Mouse (Mus musculus): ENCODE data around the gene Pglyrp2. TPM values are rescaled to one million over a fixed set of nuclear protein-coding genes. Genes with fewer than 3 reads are reported as not detected.

Pglyrp2 gene
- polyA plus RNA-seq, 1 experiment from 2014 or later = not detected

DNA sequence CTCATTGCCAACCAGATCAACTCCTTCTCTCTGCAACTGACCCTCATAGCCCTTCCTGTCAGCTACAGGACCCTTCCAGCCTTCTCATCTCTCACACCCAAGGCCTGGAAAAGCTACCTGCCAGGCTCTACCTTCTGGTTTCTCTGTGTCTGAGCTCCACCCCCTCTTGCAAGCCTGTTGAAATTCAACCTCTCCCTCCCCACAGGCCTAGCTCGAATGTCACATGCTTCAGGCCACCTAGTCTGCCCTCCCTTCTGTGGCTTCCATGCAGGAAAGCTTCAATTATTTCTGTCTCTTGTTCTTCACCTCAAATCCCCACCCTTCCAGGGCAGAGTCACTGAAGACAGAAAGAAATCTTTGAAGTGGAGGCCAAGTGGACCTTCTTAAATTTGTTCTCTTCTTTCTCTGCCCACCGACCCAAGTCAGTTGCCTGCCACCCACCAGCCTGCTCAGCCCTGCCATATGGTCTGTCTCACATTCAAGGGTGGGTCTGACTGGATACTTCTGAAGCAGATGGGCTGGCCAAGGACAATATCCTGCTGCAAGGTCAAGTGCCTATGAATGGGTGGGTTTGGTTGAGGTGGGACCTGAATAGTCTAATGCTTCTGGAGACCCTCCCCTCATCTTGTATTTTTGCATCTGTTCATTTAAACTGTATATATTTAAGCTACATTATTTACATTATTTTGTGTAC is 27.0 kb upstream of the Pglyrp2 start:
- H3K36me3 ChIP-seq (ENCODE audit: control insufficient read depth, insufficient read depth, low read length) = no peaks in the 10 kb centered on the region
- H3K4me1 ChIP-seq (ENCODE audit: control insufficient read depth in 2 of 2, insufficient read depth in 2 of 2, low read length in 2 of 2) = peaks cover 8 to 13% of the 10 kb centered on the region in 2 experiments; a peak in 3 of 4 replicates
- peaks cover 25% of the 10 kb centered on the region for H3K27me3 ChIP-seq (ENCODE audit: control insufficient read depth, insufficient read depth, low read length)
- H3K27ac ChIP-seq (replicated peaks in 1 of 2; ENCODE audit: control insufficient read depth in 1 of 2, insufficient read depth in 1 of 2, low read depth in 2 of 2, low read length in 2 of 2) = no peak overlapping the region
- no peak overlapping the region for H3K4me3 ChIP-seq (ENCODE audit: control insufficient read depth in 1 of 2, insufficient read depth in 1 of 2, low read depth in 1 of 2, low read length in 2 of 2)
- no peak overlapping the region for H3K9ac ChIP-seq (ENCODE audit: low read length)
- H3K4me2 ChIP-seq (ENCODE audit: low read length) = no peak overlapping the region
- WGBS = 38% methylated on average over 2 of the region's 2 CpGs
- ATAC-seq (ENCODE audit: insufficient number of reproducible peaks, insufficient read depth, low FRiP score, low read depth) = no peak
- H3K9me3 ChIP-seq (ENCODE audit: control insufficient read depth, low read length) = peaks cover 4% of the 10 kb centered on the region; the same call in 1 of the 2 replicates

GRCm38 (mm10) chr17:32449042-32449441 is 25.1 kb upstream of the Pglyrp2 start:
- H3K36me3 ChIP-seq (ENCODE audit: control insufficient read depth, insufficient read depth, low read length) = no peaks in the 10 kb centered on the region
- H3K9me3 ChIP-seq (ENCODE audit: control insufficient read depth, low read length) = peaks cover 4% of the 10 kb centered on the region; the same call in 1 of the 2 replicates

DNA sequence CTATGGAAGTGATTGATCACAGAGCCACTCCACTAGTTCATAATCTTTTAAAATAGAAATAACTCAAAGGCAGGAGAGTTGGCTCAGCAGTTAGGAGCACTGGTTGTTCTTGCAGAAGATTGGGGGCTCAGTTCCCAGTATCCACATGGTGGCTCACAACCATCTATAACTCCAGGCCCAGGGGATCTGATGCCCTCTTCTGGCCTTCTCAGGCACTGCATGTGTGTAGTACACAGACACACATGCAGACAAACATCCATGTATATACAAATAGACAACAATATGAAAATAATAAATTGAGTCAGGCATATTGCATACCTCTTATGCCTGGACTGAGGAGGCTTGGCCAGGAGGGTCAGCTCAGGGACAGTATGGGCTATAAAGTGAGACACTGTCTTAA is 23.2 kb upstream of the Pglyrp2 start:
- Histone ChIP-seq H3K36me3 (ENCODE audit: control insufficient read depth, insufficient read depth, low read length) (no peaks in the 10 kb centered on the region), H3K9me3 (ENCODE audit: control insufficient read depth, low read length) (peaks cover 4% of the 10 kb centered on the region; the same call in 1 of the 2 replicates), H3K4me3 (ENCODE audit: control insufficient read depth in 1 of 2, insufficient read depth in 1 of 2, low read depth in 1 of 2, low read length in 2 of 2) (no peak overlapping the region), H3K27ac (replicated peaks in 1 of 2; ENCODE audit: control insufficient read depth in 1 of 2, insufficient read depth in 1 of 2, low read depth in 2 of 2, low read length in 2 of 2) (no peak overlapping the region), H3K4me1 (ENCODE audit: control insufficient read depth in 2 of 2, insufficient read depth in 2 of 2, low read length in 2 of 2) (no peaks in the 10 kb centered on the region), H3K9ac (ENCODE audit: low read length) (no peak overlapping the region), H3K4me2 (ENCODE audit: low read length) (no peak overlapping the region), H3K27me3 (ENCODE audit: control insufficient read depth, insufficient read depth, low read length) (peaks cover 5% of the 10 kb centered on the region)
- no peak for ATAC-seq (ENCODE audit: insufficient number of reproducible peaks, insufficient read depth, low FRiP score, low read depth)

More at GRCm38 (mm10) chr17:32449042-32449441, 25.1 kb upstream of the Pglyrp2 start:
- 96% methylated on average over 1 of the region's 1 CpGs for WGBS
- no peak overlapping the region for H3K4me3 ChIP-seq (ENCODE audit: control insufficient read depth in 1 of 2, insufficient read depth in 1 of 2, low read depth in 1 of 2, low read length in 2 of 2)
- H3K27me3 ChIP-seq (ENCODE audit: control insufficient read depth, insufficient read depth, low read length) = peaks cover 23% of the 10 kb centered on the region
- H3K4me1 ChIP-seq (ENCODE audit: control insufficient read depth in 2 of 2, insufficient read depth in 2 of 2, low read length in 2 of 2) = peaks cover 8 to 11% of the 10 kb centered on the region in 2 experiments; a peak in 3 of 4 replicates
- ATAC-seq (ENCODE audit: insufficient number of reproducible peaks, insufficient read depth, low FRiP score, low read depth) = no peak
- no peak overlapping the region for H3K27ac ChIP-seq (replicated peaks in 1 of 2; ENCODE audit: control insufficient read depth in 1 of 2, insufficient read depth in 1 of 2, low read depth in 2 of 2, low read length in 2 of 2)
- no peak overlapping the region for H3K4me2 ChIP-seq (ENCODE audit: low read length)
- H3K9ac ChIP-seq (ENCODE audit: low read length) = no peak overlapping the region

DNA sequence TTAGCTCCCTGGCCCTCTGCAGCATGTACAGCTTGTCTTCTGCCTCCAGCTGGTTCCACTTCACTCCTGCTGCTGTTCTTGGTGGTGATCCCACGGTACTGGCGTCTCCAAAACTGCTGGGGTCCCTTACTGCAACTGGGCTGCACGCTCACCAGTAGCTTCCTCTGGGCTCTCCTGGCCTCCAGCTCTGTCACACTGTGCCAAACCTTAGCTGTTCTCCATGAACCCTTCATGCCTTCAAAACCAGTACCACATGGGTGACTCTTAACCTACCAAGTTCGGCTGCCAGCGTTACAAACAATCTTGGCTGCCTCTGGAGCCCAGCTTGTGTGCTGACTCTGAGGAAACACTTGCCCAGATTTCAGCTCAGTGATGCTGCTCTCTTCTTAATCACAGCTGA is 21.0 kb upstream of the Pglyrp2 start:
- H3K27me3 ChIP-seq (ENCODE audit: control insufficient read depth, insufficient read depth, low read length) = no peaks in the 10 kb centered on the region
- H3K4me3 ChIP-seq (ENCODE audit: control insufficient read depth in 1 of 2, insufficient read depth in 1 of 2, low read depth in 1 of 2, low read length in 2 of 2) = no peak overlapping the region
- no peak overlapping the region for H3K4me2 ChIP-seq (ENCODE audit: low read length)
- no peaks in the 10 kb centered on the region for H3K36me3 ChIP-seq (ENCODE audit: control insufficient read depth, insufficient read depth, low read length)
- no peaks in the 10 kb centered on the region for H3K4me1 ChIP-seq (ENCODE audit: control insufficient read depth in 2 of 2, insufficient read depth in 2 of 2, low read length in 2 of 2)
- no peak overlapping the region for H3K27ac ChIP-seq (replicated peaks in 1 of 2; ENCODE audit: control insufficient read depth in 1 of 2, insufficient read depth in 1 of 2, low read depth in 2 of 2, low read length in 2 of 2)
- H3K9ac ChIP-seq (ENCODE audit: low read length) = no peak overlapping the region
- WGBS = 66% methylated on average over 5 of the region's 5 CpGs
- peaks cover 4% of the 10 kb centered on the region; the same call in 1 of the 2 replicates for H3K9me3 ChIP-seq (ENCODE audit: control insufficient read depth, low read length)
- ATAC-seq (ENCODE audit: insufficient number of reproducible peaks, insufficient read depth, low FRiP score, low read depth) = no peak

DNA sequence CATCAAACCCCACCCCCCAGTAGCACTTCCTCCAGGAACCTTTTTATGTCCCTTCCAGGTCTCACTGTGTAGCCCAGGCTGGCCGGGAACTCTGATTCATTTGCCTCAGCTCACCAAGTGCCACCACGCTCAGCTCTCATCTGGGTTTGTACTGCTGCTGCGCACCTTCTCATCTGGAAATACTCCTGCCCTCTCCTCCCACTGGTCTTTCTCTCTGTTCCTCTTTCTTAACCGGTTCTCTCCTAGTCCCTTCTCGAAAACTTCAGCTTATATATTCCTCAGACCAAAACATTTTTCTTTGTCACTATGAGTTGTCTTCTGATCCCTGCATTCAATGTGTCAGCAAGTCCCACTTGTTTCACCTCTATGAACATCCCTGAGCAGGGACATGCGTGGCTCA is 19.3 kb upstream of the Pglyrp2 start:
- H3K27ac ChIP-seq (replicated peaks in 1 of 2; ENCODE audit: control insufficient read depth in 1 of 2, insufficient read depth in 1 of 2, low read depth in 2 of 2, low read length in 2 of 2) = no peak overlapping the region
- no peak overlapping the region for H3K9ac ChIP-seq (ENCODE audit: low read length)
- H3K27me3 ChIP-seq (ENCODE audit: control insufficient read depth, insufficient read depth, low read length) = no peaks in the 10 kb centered on the region
- no peak for ATAC-seq (ENCODE audit: insufficient number of reproducible peaks, insufficient read depth, low FRiP score, low read depth)
- H3K9me3 ChIP-seq (ENCODE audit: control insufficient read depth, low read length) = no peaks in the 10 kb centered on the region
- 71% methylated on average over 6 of the region's 6 CpGs for WGBS
- H3K4me1 ChIP-seq (ENCODE audit: control insufficient read depth in 2 of 2, insufficient read depth in 2 of 2, low read length in 2 of 2) = no peaks in the 10 kb centered on the region
- no peaks in the 10 kb centered on the region for H3K36me3 ChIP-seq (ENCODE audit: control insufficient read depth, insufficient read depth, low read length)
- H3K4me2 ChIP-seq (ENCODE audit: low read length) = no peak overlapping the region
- H3K4me3 ChIP-seq (ENCODE audit: control insufficient read depth in 1 of 2, insufficient read depth in 1 of 2, low read depth in 1 of 2, low read length in 2 of 2) = no peak overlapping the region

GRCm38 (mm10) chr17:32437106-32437505 is 13.1 kb upstream of the Pglyrp2 start:
- Histone ChIP-seq H3K4me3 (ENCODE audit: control insufficient read depth in 1 of 2, insufficient read depth in 1 of 2, low read depth in 1 of 2, low read length in 2 of 2) (no peak overlapping the region), H3K4me2 (ENCODE audit: low read length) (no peak overlapping the region), H3K27ac (replicated peaks in 1 of 2; ENCODE audit: control insufficient read depth in 1 of 2, insufficient read depth in 1 of 2, low read depth in 2 of 2, low read length in 2 of 2) (no peak overlapping the region), H3K36me3 (ENCODE audit: control insufficient read depth, insufficient read depth, low read length) (no peaks in the 10 kb centered on the region), H3K9ac (ENCODE audit: low read length) (no peak overlapping the region), H3K27me3 (ENCODE audit: control insufficient read depth, insufficient read depth, low read length) (no peaks in the 10 kb centered on the region), H3K4me1 (ENCODE audit: control insufficient read depth in 2 of 2, insufficient read depth in 2 of 2, low read length in 2 of 2) (no peaks in the 10 kb centered on the region), H3K9me3 (ENCODE audit: control insufficient read depth, low read length) (no peaks in the 10 kb centered on the region)
- no peak for ATAC-seq (ENCODE audit: insufficient number of reproducible peaks, insufficient read depth, low FRiP score, low read depth)
- 90% methylated on average over 4 of the region's 4 CpGs for WGBS

GRCm38 (mm10) chr17:32435151-32435550 is 11.2 kb upstream of the Pglyrp2 start:
- Histone ChIP-seq H3K9ac (ENCODE audit: low read length) (no peak overlapping the region), H3K4me3 (ENCODE audit: control insufficient read depth in 1 of 2, insufficient read depth in 1 of 2, low read depth in 1 of 2, low read length in 2 of 2) (no peak overlapping the region), H3K36me3 (ENCODE audit: control insufficient read depth, insufficient read depth, low read length) (no peaks in the 10 kb centered on the region), H3K27me3 (ENCODE audit: control insufficient read depth, insufficient read depth, low read length) (no peaks in the 10 kb centered on the region), H3K27ac (replicated peaks in 1 of 2; ENCODE audit: control insufficient read depth in 1 of 2, insufficient read depth in 1 of 2, low read depth in 2 of 2, low read length in 2 of 2) (no peak overlapping the region), H3K4me2 (ENCODE audit: low read length) (no peak overlapping the region), H3K9me3 (ENCODE audit: control insufficient read depth, low read length) (no peaks in the 10 kb centered on the region), H3K4me1 (ENCODE audit: control insufficient read depth in 2 of 2, insufficient read depth in 2 of 2, low read length in 2 of 2) (no peaks in the 10 kb centered on the region)
- no peak for ATAC-seq (ENCODE audit: insufficient number of reproducible peaks, insufficient read depth, low FRiP score, low read depth)
- WGBS = 67% methylated on average over 5 of the region's 5 CpGs

DNA sequence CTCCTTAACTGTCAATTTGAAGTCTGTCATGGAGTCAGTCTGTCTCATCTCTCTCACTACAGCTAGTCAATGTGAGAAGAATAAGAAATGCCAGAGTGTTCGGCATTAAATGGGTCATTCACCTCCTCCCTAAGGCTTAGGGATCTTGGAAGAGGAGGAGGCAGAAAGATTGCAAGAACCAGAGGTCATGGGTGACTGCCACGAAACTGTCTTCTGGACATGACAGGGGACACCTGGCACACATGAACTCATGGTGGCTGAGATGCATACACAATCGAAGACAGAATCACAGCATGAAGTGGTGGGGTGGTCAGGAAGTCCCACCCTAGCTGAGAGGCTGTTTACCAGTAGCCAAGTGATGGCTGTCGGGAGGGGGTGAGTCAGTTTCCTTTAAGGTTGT is 10.4 kb upstream of the Pglyrp2 start:
- H3K36me3 ChIP-seq (ENCODE audit: control insufficient read depth, insufficient read depth, low read length) = no peaks in the 10 kb centered on the region
- no peaks in the 10 kb centered on the region for H3K27me3 ChIP-seq (ENCODE audit: control insufficient read depth, insufficient read depth, low read length)
- ATAC-seq (ENCODE audit: insufficient number of reproducible peaks, insufficient read depth, low FRiP score, low read depth) = no peak
- H3K9ac ChIP-seq (ENCODE audit: low read length) = no peak overlapping the region
- H3K4me3 ChIP-seq (ENCODE audit: control insufficient read depth in 1 of 2, insufficient read depth in 1 of 2, low read depth in 1 of 2, low read length in 2 of 2) = no peak overlapping the region
- H3K4me1 ChIP-seq (ENCODE audit: control insufficient read depth in 2 of 2, insufficient read depth in 2 of 2, low read length in 2 of 2) = no peaks in the 10 kb centered on the region
- no peak overlapping the region for H3K27ac ChIP-seq (replicated peaks in 1 of 2; ENCODE audit: control insufficient read depth in 1 of 2, insufficient read depth in 1 of 2, low read depth in 2 of 2, low read length in 2 of 2)
- 51% methylated on average over 4 of the region's 4 CpGs for WGBS
- no peaks in the 10 kb centered on the region for H3K9me3 ChIP-seq (ENCODE audit: control insufficient read depth, low read length)
- H3K4me2 ChIP-seq (ENCODE audit: low read length) = no peak overlapping the region
